Mouse (Mus musculus): Measurements from ENCODE around the gene Rbms3. TPM values are rescaled to one million over a fixed set of nuclear protein-coding genes. Genes with fewer than 3 reads are reported as not detected.

The Rbms3 gene
- polyA plus RNA-seq, 1 experiment: 5.3 TPM

GRCm38 (mm10) chr9:117144057-117144723, 485.5 kb downstream of the Rbms3 start:
- no peak overlapping the region for H3K27ac ChIP-seq (ENCODE audit: insufficient read depth, low read length)

GRCm38 (mm10) chr9:117139971-117140370, 489.7 kb downstream of the Rbms3 start:
- TF ChIP-seq CTCF (IDR thresholded peaks at IDR 0.05; ENCODE audit: extremely low read depth, insufficient read depth, low read length) (no peak), POLR2A (IDR thresholded peaks at IDR 0.05; ENCODE audit: extremely low read depth, insufficient read depth, low read length) (no peak)
- Histone ChIP-seq H3K4me3 (ENCODE audit: insufficient read depth, low read length) (no peak overlapping the region), H3K27ac (ENCODE audit: insufficient read depth, low read length) (no peak overlapping the region), H3K4me1 (ENCODE audit: control insufficient read depth, insufficient read depth, low read length) (no peaks in the 10 kb centered on the region)

More at GRCm38 (mm10) chr9:117144057-117144723, 485.5 kb downstream of the Rbms3 start:
- TF ChIP-seq POLR2A (IDR thresholded peaks at IDR 0.05; ENCODE audit: extremely low read depth, insufficient read depth, low read length) (no peak), CTCF (IDR thresholded peaks at IDR 0.05; ENCODE audit: extremely low read depth, insufficient read depth, low read length) (no peak)
- no peak overlapping the region for H3K4me3 ChIP-seq (ENCODE audit: insufficient read depth, low read length)
- H3K4me1 ChIP-seq (ENCODE audit: control insufficient read depth, insufficient read depth, low read length): no peaks in the 10 kb centered on the region

GRCm38 (mm10) chr9:117136410-117136809, 493.3 kb downstream of the Rbms3 start:
- TF ChIP-seq POLR2A (IDR thresholded peaks at IDR 0.05; ENCODE audit: extremely low read depth, insufficient read depth, low read length) (no peak), CTCF (IDR thresholded peaks at IDR 0.05; ENCODE audit: extremely low read depth, insufficient read depth, low read length) (no peak)
- Histone ChIP-seq H3K4me1 (ENCODE audit: control insufficient read depth, insufficient read depth, low read length) (no peaks in the 10 kb centered on the region), H3K4me3 (ENCODE audit: insufficient read depth, low read length) (no peak overlapping the region), H3K27ac (ENCODE audit: insufficient read depth, low read length) (no peak overlapping the region)

- Histone ChIP-seq H3K27ac (ENCODE audit: insufficient read depth, low read length) (no peak overlapping the region), H3K4me1 (ENCODE audit: control insufficient read depth, insufficient read depth, low read length) (no peaks in the 10 kb centered on the region), H3K4me3 (ENCODE audit: insufficient read depth, low read length) (no peak overlapping the region)
- no peak for TF ChIP-seq CTCF (IDR thresholded peaks at IDR 0.05; ENCODE audit: extremely low read depth, insufficient read depth, low read length)
- TF ChIP-seq POLR2A (IDR thresholded peaks at IDR 0.05; ENCODE audit: extremely low read depth, insufficient read depth, low read length): no peak
These were observed 495.7 kb downstream of the Rbms3 start for GRCm38 (mm10) chr9:117134043-117134442.

- no peak overlapping the region for H3K27ac ChIP-seq (ENCODE audit: insufficient read depth, low read length)
- H3K4me1 ChIP-seq (ENCODE audit: control insufficient read depth, insufficient read depth, low read length): no peaks in the 10 kb centered on the region
- TF ChIP-seq CTCF (IDR thresholded peaks at IDR 0.05; ENCODE audit: extremely low read depth, insufficient read depth, low read length) (no peak), POLR2A (IDR thresholded peaks at IDR 0.05; ENCODE audit: extremely low read depth, insufficient read depth, low read length) (no peak)
- no peak overlapping the region for H3K4me3 ChIP-seq (ENCODE audit: insufficient read depth, low read length)
These were observed 502.9 kb downstream of the Rbms3 start for GRCm38 (mm10) chr9:117126816-117127215.

GRCm38 (mm10) chr9:117125844-117126243, 503.9 kb downstream of the Rbms3 start:
- Histone ChIP-seq H3K27ac (ENCODE audit: insufficient read depth, low read length) (no peak overlapping the region), H3K4me1 (ENCODE audit: control insufficient read depth, insufficient read depth, low read length) (no peaks in the 10 kb centered on the region), H3K4me3 (ENCODE audit: insufficient read depth, low read length) (no peak overlapping the region)
- TF ChIP-seq POLR2A (IDR thresholded peaks at IDR 0.05; ENCODE audit: extremely low read depth, insufficient read depth, low read length) (no peak), CTCF (IDR thresholded peaks at IDR 0.05; ENCODE audit: extremely low read depth, insufficient read depth, low read length) (no peak)

GRCm38 (mm10) chr9:117121572-117121971, 508.1 kb downstream of the Rbms3 start:
- H3K27ac ChIP-seq (ENCODE audit: insufficient read depth, low read length): no peak overlapping the region
- TF ChIP-seq CTCF (IDR thresholded peaks at IDR 0.05; ENCODE audit: extremely low read depth, insufficient read depth, low read length) (no peak), POLR2A (IDR thresholded peaks at IDR 0.05; ENCODE audit: extremely low read depth, insufficient read depth, low read length) (no peak)
- H3K4me1 ChIP-seq (ENCODE audit: control insufficient read depth, insufficient read depth, low read length): no peaks in the 10 kb centered on the region
- H3K4me3 ChIP-seq (ENCODE audit: insufficient read depth, low read length): no peak overlapping the region

GRCm38 (mm10) chr9:117117181-117117729, 512.5 kb downstream of the Rbms3 start:
- TF ChIP-seq CTCF (IDR thresholded peaks at IDR 0.05; ENCODE audit: extremely low read depth, insufficient read depth, low read length): no peak
- TF ChIP-seq POLR2A (IDR thresholded peaks at IDR 0.05; ENCODE audit: extremely low read depth, insufficient read depth, low read length): no peak
- no peaks in the 10 kb centered on the region for H3K4me1 ChIP-seq (ENCODE audit: control insufficient read depth, insufficient read depth, low read length)
- H3K4me3 ChIP-seq (ENCODE audit: insufficient read depth, low read length): no peak overlapping the region
- H3K27ac ChIP-seq (ENCODE audit: insufficient read depth, low read length): no peak overlapping the region

GRCm38 (mm10) chr9:117115609-117116008, 514.1 kb downstream of the Rbms3 start:
- H3K4me1 ChIP-seq (ENCODE audit: control insufficient read depth, insufficient read depth, low read length): no peaks in the 10 kb centered on the region
- H3K27ac ChIP-seq (ENCODE audit: insufficient read depth, low read length): no peak overlapping the region
- TF ChIP-seq POLR2A (IDR thresholded peaks at IDR 0.05; ENCODE audit: extremely low read depth, insufficient read depth, low read length): no peak
- TF ChIP-seq CTCF (IDR thresholded peaks at IDR 0.05; ENCODE audit: extremely low read depth, insufficient read depth, low read length): no peak
- H3K4me3 ChIP-seq (ENCODE audit: insufficient read depth, low read length): no peak overlapping the region

GRCm38 (mm10) chr9:117113592-117113991, 516.1 kb downstream of the Rbms3 start:
- H3K4me3 ChIP-seq (ENCODE audit: insufficient read depth, low read length): no peak overlapping the region
- no peak overlapping the region for H3K27ac ChIP-seq (ENCODE audit: insufficient read depth, low read length)
- TF ChIP-seq CTCF (IDR thresholded peaks at IDR 0.05; ENCODE audit: extremely low read depth, insufficient read depth, low read length): no peak
- TF ChIP-seq POLR2A (IDR thresholded peaks at IDR 0.05; ENCODE audit: extremely low read depth, insufficient read depth, low read length): no peak
- H3K4me1 ChIP-seq (ENCODE audit: control insufficient read depth, insufficient read depth, low read length): no peaks in the 10 kb centered on the region

Data from cortical plate, adult 2 months (tissue).